Mouse (Mus musculus): ENCODE results near the gene Gldc.
"Not testable (repeated sequence)": the region's sequence is repeated elsewhere in the genome, so short reads cannot be mapped to it uniquely, and the experiment has no call there.

Gene Gldc

DNA sequence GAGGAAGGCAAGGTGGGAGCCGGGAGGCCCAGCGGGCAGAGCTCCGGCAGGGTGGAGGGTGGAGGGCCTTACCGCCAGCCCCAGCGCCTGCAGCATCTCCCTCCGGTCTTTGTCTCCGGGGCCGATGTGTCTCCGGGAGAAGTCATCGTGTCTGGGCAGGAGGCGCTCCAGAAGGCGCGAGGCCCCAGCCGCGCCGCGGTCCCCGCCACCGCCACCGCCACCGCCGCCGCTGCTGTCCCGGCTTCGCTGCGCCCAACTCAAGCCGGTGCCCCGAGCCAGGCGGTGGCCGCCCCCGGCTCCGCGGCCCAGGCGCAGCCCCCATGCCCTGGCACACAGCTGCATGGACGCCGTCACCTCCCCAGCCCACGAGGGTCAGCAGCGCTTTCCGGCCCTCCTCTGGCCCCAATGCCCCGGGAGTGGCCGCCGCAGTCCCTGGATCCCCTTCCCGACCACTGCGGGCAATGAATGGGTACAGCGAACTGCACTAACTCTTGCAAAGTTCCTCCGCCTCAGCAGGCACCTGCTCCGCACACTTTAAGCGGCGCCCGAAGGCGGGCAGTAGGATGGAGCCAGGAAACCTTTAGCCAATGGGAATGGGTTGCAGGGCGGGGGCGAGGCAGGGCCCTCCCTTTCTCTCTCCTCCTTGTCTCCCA, at the start of gene Gldc:
TSS of gene Gldc (minus strand) at position 511 of the 653 bp plus-strand sequence.
- peak; percentile 73 for DNase-seq (ENCODE audit: low read depth, low spot score)

DNA sequence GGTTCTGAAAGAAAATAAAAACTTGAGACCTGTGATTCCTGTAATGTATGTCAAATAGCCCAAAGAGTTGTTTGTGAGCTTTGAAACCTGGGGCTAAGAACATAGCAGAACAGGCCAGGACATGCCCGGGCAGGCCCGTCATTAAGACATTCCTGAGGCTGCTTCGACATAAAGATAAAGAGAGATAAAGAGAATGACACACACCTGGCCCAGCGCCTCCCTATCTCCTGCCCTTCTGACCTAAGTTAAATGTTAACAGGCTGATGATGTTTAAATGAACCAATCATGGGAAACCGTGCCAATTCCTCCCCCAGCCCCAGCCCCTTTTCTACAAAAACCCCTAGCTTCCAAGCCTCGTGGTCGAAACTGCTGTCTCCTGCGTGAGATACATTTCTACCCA, 47.4 kb upstream of the Gldc start:
- DNase-seq (ENCODE audit: low read depth, low spot score), result not testable (repeated sequence)

GRCm38 (mm10) chr19:30217335-30217734, 42.1 kb upstream of the Gldc start:
- peak; percentile 74 for DNase-seq (ENCODE audit: low read depth, low spot score)

DNA sequence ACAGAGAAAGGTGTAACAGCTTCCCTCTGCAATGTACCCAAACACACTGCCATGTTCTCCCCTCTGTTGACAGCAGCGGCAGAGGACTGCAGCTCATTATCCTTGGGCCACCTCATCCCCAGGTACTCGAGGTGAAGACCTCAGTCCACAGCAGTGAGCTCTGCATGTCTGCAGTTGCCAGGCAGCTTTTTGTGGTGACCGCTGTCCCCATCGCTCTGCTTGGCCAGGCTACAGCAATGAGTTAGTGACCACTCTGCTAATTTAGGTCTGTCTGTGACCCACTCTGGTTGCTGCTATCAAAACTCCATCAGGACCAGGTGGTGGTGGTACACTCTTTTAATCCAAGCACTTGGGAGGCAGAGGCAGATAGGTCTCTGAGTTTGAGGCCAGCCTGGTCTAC, 41.0 kb upstream of the Gldc start:
- no peak for DNase-seq (ENCODE audit: low read depth, low spot score)

DNA sequence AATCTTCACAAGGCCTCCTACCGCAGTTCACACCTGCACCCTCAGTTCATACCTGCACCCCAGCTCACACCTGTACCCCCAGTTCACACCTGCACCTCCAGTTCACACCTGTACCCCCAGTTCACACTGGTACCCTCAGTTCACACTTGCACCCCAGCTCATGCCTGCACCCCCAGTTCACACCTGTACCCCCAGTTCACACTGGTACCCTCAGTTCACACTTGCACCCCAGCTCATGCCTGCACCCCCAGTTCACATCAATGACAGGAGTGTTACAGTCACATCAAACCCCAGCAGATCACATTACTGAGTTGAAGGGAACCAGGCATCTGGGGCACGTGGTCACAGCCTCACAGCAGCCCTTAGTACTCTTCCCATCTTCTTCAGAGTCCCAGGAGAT, 40.5 kb upstream of the Gldc start:
- DNase-seq (ENCODE audit: low read depth, low spot score), result not testable (repeated sequence)

DNA sequence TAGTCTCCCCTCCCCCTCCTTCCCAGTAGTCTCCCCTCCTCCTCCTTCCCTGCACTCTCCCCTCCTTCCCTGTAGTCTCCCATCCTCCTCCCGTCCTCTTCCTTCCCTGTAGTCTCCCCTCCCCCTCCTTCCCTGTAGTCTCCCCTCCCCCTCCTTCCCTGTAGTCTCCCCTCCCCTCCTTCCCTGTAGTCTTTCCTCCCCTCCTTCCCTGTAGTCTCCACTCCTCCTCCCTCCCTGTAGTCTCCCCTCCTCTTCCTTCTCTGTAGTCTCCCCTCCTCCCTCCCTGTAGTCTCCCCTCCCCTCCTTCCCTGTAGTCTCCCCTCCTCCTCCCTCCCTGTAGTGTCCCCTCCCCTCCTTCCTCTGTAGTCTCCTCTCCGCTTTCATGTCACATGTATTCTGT, 38.8 kb upstream of the Gldc start:
- no peak for DNase-seq (ENCODE audit: low read depth, low spot score)

- not testable (repeated sequence) for DNase-seq (ENCODE audit: low read depth, low spot score)
These were observed 33.8 kb upstream of the Gldc start for GRCm38 (mm10) chr19:30209006-30209405.

GRCm38 (mm10) chr19:30206981-30207380, 31.8 kb upstream of the Gldc start:
- DNase-seq (ENCODE audit: low read depth, low spot score), result no peak

DNA sequence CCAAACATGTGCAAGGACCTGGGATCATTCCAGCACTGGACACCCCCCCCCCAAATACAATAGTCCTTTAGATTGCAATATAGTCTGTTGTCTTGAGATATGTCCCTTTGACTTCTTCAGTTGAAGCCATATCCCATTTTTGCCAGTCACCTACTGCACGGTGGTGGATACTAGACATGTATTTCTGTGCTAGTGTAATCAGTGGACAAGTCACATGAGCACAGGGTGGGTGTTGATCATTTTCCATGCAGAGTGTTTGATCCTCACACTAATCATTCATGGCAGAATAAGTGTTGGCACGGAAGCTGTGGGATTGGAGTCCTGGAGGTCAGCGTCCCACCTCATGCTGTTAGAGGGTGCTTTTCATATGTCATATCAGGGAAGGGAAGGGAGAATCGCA, 30.6 kb upstream of the Gldc start:
- DNase-seq (ENCODE audit: low read depth, low spot score), result no peak

- peak; percentile 86 for DNase-seq (ENCODE audit: low read depth, low spot score)
These were observed 30.1 kb upstream of the Gldc start for GRCm38 (mm10) chr19:30205159-30205816.

DNA sequence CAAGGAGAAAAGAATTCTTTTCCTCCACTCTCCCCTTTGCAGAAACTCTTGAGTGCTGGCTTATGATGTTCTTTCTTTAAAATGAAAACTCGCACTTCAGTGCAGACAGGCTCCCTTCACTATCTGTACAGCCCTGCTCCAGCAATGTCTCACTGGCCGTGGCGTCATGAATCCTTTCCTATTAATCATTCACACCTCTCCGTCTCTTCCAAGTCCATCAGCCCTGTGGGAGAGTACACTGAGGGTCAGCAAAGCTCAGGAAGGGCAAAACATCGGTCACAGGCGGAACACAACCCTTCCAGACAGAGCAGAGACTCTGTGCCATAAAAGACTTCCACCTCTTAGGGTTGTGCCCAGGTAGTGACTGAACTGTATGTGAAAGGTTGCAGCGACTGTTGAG, 26.9 kb upstream of the Gldc start:
- no peak for DNase-seq (ENCODE audit: low read depth, low spot score)

DNA sequence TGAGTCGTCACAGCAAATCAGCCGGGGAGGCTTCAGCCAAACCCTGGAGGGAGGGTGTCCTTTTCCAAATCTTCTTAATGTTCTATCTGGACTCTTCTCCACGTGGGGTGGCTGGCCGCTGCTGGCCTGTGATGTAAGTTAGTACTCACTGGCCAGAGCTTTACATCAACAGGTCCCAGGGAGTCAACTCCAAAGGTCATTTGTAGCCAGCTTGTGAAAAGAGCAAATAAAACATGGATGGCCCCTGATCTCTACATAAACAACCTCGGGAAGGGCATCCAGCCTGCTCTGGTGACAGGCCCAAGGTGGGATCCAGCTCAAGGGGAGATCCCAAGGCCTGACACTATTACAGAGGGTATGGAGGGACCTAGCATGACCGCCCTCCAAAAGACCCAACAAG, 19.8 kb upstream of the Gldc start:
- DNase-seq (ENCODE audit: low read depth, low spot score), result no peak

GRCm38 (mm10) chr19:30187232-30187631, 12.0 kb upstream of the Gldc start:
- DNase-seq (ENCODE audit: low read depth, low spot score), result no peak

GRCm38 (mm10) chr19:30185536-30185935, 10.3 kb upstream of the Gldc start:
- no peak for DNase-seq (ENCODE audit: low read depth, low spot score)

DNA sequence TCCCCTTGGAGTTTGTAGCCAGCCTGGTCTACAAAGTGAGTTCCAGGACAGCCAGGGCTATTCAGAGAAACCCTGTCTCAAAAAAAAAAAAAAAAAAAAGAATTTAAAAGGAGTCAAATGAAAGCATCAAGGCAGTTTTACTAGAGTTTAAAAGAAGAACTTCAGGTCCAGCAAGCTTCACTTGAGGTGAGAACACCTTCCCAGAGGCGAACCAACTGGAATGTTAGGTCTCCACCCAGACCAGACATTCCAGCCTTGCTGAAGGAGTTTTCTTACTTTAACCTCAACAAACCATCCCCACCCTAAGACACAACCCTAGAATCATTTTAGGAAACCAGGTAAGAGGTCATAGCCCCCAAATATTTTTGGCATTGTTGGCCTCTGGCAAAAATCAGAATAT, 4.8 kb upstream of the Gldc start:
- DNase-seq (ENCODE audit: low read depth, low spot score), result no peak

DNA sequence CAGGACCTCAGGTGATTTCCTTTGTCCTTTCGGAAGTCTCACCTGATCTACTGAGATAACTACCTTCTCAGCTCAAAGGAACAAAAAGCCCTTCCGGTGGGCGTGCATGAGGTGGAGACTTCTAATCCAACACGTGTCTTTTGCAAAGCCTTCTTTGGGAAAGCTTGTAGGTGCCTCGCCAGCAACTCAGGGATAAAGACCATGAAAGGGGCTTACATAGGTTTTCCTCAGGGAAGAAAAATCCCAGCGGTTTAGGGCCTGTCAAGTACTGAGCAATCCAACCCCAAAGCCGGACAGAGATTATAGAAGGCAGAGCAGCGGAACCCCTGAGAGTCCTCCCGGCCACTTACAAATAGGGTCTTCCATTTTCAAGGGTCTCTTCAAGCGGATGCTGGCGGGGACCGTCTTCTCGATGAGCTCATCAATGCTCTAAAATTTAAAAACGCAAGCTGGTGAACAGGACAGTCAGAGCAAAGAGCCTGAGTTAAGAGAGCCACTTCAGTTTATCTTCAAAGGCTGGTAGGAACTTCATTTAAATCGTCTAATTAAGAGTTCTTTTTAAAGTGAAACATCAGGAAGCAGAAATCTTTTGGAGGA, 1.1 kb downstream of the Gldc start:
- no peak for DNase-seq (ENCODE audit: low read depth, low spot score)

GRCm38 (mm10) chr19:30171346-30172055, 3.7 kb downstream of the Gldc start:
- no peak for DNase-seq (ENCODE audit: low read depth, low spot score)

DNA sequence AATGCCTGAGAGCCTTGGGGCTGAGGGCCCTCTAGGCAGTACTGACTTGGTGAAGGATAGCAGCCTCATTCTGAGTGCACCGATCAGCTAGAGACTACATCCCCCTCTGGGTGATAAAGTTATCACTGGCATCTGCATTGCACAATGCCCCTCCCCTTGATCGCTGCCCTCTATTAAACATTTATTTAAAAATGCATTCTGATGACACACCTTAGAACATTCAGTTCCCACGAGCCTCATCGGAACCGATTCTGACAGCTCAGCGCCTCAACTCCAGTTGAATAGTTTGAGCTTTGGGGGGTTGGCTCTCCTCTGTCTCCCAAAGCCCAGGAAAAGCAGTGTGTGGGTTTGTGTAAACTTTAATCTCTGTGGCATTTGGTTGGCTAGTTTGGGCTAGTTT, 4.9 kb downstream of the Gldc start:
- DNase-seq (ENCODE audit: low read depth, low spot score), result no peak

- no peak for DNase-seq (ENCODE audit: low read depth, low spot score)
These were observed 8.3 kb downstream of the Gldc start for GRCm38 (mm10) chr19:30166801-30167505.

GRCm38 (mm10) chr19:30164228-30164627, 11.0 kb downstream of the Gldc start:
- no peak for DNase-seq (ENCODE audit: low read depth, low spot score)

- DNase-seq (ENCODE audit: low read depth, low spot score), result no peak
These were observed 12.4 kb downstream of the Gldc start for GRCm38 (mm10) chr19:30162808-30163207.

DNA sequence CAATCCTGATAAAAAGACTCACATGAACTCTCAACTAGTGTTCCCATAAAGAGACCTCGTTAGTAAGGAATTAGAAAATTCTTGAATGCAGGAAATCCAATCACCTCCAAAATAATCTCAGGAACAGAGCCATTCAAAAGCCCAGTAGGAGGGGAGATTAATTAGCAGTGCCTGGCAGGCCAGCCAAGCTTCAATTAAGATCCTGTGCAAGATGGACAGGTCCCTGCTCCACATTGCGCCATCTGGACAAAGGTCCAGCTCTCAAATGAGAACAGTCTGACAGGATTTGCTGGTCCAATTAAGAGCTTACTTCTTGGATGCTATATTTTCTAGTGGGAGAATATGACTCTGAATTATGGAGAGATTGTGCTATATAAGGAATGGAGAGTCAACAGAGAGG, 15.2 kb downstream of the Gldc start:
- peak; percentile 52 for DNase-seq (ENCODE audit: low read depth, low spot score)

Measured in forelimb bud, embryonic 11.5 days (tissue).